Mouse (Mus musculus) lung, postnatal 10 days (tissue): ENCODE results near the gene Gm28038.

Source experiments
- DNase-seq: peaks from one replicate; pipeline ENCODE4 v3.0.0; 2021

Gm28038 gene

DNA sequence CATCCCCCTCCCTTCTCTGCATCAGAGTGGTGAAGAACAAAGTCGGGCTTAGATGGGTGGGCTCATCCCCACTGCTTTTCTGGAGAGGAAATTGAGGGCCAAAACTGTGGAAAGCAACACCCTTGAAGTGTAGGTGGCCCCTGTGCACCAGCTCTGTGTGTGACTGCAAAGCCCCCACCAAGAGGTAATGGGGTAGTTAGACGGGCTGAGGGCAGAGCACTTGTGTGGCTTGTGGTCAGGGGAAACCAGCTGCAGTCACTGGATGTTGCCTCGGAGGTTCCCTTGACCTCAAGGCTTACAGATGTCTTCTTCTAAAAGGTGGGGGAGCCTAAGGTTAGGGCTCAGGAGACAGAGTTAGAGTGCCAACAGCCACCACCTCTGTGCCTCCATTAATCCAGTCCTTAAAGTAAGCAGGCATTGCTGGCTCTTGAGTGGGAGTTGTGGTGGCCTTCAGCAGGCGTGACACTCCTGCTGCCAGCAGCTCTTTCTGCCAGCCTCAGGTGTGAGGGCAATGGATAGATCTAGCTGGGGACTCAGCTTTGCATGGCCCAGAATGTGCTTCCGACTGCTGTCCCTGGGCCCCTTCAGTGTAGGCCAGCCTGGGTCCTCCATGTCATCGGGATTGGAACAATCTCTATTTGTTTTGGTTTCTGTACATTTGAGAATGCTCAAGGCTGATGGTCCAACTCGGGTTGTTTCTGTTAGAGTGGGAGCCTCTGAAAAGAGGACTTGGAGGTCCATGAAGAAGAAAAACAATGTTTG is 23.0 kb upstream of the Gm28038 start:
- no peak for DNase-seq

DNA sequence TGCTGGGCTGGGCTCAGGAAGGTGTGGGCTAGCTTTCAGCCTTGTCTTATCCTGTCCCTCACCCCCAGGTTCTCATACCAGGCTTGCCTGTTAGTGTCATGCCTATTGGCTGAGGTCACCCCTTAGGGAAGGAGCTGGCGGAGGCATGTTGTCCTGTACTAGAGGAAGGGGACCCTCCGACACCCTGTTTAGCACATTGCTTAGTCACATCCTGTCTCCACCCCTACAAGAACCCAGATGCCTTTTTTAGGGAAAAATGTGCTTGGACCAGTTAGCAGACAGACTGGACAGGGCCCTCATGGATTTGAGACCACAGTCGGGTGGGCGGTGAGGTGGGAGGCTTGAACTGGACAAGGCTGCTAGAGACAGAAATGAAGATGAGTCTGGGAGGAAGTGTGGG is 22.2 kb upstream of the Gm28038 start:
- peak; percentile 64 for DNase-seq

DNA sequence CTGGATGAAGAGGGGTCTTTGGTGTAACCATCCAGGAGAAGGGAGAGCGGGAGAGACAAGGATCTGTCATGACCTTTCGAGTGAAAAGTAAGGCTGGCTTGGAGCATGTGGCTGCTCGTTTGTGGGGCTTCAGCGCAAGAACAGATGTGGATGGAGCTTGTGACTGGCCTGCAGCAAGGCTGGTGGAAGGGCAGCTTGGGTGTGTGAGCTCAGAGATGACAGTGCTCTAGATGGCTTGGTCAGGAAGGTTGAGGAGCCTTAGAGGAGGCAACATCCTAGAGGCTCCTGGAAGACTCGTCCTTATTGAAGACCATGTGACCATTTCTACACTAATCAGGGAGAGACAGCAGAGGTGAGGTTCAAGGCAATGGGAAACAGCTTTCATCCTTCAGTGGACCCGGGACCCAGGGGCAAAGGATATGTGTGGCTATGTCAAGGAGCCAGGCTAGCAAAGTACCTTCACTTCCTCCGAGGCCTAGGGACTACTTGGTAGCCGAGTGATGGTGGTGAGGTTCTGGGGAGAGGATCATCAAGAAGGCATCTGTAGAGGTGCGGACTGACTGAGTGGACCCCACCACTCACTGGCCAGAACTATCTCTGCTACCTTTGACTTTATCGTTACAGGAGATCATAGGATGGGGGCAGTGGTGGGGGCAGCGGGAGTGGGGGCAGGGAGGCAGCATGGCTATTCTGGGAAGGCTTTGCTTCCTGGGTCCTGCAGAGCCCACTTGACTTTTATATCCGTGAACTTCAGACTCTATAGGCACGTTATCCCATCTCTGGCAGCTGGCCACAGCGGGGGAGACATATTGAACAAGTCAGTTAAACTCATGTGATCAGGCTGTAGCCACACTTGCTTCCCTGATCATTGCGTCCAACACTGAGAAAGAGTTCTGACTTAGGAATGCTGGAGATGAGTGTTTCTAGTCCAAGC is 21.4 kb upstream of the Gm28038 start:
- no peak for DNase-seq

DNA sequence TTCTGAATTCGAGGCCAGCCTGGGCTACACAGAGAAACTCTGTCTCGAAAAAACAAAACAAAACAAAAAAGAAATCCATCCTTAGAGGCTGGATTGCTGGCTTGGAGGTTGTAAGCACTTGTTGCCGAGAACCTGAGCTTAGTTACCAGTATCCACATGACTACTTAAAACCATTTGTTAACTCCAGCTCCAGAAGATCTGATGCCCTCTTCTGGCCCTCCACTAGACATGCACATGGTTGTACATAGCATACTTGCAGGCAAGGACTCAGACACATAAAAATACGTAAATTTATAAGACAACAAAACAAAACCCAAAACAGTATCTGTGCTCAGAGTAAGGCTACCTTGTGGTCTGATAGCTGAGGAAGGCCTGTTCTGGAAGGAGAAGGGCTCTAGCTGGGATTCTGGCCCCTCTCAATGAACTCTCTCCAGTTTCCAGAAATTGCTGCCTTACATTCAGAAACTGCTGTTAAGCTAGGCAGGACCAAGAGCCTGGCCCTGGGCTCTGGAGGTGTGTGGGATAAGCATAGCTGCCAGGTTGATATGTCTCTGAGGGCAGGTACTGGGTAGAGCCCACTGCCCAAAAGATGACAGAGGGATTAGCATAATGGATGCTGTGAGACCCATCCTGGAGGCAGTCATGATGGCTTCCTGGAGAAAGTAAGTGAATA is 19.6 kb upstream of the Gm28038 start:
- DNase-seq = no peak

DNA sequence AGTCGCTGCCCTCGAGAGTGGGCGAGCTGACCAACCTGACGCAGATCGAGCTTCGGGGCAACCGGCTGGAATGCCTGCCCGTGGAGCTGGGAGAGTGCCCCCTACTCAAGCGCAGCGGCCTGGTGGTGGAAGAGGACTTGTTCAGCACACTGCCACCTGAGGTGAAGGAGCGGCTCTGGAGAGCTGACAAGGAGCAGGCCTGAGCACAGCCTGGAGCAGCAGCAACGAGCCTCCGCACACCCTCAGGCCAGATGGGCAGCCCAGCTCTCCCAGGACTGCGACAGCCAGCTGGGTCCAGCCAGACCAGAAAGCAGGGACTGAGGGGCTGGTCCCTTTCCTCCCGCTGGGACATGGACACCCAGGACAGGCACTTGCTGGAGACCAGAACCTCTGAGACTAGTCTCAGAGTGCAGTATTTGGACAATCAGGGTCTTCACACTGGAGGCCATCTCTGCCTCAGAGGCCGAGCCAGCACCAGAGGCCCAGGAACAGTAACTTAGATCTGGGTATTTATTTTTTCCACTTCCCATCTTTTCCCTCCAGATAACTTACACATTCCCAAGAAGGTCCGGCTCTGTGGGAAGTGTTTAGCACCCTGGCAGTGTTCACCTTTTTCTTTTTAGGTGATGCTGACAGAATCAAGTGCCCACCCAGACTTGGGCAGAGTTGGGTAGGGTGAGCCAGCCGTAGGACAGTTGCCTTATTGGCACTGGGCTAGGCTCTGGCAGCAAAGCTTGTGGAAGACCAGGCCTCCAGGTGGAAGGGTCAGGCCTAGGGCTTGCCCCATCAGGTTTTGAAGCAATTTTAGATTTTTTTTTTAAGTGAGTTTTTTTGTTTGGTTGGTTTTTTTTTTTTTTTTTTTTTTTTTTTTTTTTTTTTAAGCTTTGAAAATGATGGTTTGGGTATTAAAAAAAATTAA is 18.7 kb upstream of the Gm28038 start:
- DNase-seq = no peak

DNA sequence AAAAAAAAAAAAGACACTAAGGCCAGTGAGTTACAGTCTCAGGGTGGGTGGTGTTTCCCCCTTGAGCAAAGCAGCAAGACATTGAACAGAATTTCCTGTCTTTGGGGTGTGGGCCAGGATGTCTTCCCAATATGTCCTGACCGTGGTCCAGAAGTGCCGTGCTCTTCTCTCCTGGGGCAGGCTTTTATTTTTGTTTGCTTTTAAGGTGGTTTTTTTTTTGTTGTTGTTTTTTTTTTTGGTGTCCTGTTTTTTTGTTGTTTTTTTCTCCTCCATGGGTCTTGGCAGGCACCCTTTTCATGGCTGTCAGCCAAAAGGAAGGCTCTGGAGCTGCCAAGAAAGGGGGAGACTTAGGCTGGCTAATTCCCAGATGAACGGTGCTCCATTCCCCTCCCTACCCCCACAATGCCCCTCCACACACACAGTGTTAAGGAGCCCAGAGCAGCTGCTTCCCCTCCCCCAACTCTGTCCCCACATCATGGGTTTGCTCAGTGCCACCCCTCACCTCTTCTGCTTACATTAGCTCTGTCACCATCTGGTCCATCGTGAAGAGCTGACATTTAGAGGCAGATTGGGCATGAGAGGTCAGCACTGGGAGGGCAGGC is 17.9 kb upstream of the Gm28038 start:
- peak; percentile 73 for DNase-seq

DNA sequence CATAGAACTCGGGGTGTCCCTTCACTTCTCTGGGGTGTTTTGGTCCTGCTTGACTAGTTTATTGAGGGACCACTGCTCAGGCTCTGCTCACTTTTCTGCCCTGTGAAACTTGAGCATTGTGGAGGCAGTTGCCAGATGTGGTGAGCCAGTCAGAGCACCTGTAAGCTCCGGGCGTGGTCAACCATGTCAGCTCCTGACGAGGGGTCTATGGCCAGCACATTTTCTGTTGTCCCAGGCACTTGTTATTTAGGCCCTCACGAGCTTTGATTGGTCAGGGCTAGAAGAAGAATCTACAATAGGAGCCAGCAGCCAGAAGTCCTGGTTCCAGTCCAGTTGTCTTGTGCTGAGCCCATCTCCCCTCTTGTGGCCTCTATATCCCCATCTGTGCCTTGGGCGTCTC is 17.0 kb upstream of the Gm28038 start:
- DNase-seq = no peak

DNA sequence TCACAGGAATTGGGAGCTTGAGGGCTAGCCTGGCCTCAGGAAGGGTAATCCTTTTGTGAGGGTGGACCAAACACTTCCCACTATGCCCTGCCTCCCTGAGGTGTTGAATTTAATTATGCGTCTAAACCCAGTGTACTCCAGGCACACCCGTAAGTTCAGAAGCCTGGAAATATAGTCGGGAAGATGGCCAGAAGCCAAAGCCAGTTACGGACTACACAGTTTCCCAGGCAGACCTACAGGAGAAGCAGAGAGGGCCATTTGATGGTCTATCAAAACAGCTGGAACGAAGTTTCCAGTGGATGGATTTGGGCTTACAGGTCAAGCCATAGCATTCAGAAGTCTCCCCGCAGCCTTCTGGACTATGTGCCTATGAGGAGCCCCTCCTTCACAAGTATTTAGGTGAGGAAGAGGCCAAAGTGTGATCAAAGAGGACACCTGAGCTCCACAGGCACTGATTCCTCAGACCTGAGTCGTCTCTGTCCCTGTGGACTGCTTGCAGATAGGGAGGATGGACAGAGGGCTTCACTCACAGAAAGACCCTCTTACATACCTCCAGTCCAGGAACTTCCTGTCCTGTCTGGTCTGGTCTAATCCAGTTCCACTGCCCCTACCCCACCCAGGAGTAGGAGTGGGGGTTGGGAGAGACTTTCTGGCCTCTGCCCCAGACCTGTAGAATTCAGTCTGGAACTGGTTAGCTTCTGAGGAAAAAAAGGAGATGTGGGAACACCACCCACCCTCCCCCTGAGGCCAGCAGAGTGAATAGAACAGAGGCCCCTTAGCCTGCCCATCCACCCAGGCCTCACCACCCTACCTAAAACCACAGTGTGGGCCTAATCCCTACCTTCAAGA is 15.9 kb upstream of the Gm28038 start:
- peak; percentile 31 for DNase-seq

DNA sequence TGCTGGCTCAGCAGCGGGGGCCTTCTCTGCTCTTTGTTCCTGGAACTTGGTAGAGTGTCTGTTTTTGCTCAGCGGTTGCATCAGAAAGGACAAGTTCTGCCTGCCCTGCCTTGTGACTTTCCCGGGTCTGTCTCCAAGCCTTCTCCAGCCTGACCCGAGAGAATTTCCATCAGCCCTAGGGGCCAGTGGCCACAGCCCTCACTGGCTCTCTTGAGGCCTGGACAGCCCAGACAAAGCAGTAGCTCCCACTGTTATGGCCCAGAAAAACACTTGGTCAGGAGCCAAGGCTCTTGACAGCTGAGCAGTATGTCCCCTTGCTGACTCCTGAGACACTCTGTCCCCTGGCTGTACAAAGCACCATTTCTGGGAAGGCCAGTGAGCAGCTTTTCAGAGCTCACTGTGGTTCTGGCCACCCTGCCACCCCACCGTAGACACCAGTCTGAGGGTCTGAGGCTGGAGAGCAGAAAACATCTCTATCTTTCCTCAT is 15.0 kb upstream of the Gm28038 start, which contains the start of gene Phyhd1:
Phyhd1 (plus strand) TSS at position 437 of the 487 bp plus-strand sequence.
- peak; percentile 88 for DNase-seq

DNA sequence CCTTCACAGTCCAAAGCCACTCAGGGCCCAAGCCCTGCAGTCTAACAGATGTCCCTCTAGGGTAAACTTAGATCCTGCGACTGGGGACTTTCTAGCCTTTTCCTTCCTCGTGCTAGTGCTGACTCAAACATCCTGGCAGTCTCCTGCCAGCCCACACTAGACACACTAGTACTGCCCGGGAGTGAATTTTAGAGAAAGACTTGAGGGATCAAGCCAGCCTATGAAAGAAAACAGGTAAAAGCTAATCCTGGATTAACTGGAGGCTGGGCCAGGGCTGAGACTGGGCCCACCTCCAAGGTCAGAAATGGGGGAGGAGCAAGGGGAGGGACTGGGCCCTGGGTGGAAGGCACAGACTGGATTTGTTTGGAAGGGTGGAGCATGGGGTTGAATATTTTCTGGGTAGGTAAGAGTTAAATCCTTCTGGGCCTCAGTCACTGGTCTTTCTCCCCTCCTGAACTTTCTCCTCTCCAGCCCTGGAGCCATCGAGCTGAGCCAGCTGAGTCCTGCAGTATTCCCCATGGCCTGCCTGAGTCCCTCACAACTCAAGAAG is 14.4 kb upstream of the Gm28038 start:
- DNase-seq = peak; percentile 88

DNA sequence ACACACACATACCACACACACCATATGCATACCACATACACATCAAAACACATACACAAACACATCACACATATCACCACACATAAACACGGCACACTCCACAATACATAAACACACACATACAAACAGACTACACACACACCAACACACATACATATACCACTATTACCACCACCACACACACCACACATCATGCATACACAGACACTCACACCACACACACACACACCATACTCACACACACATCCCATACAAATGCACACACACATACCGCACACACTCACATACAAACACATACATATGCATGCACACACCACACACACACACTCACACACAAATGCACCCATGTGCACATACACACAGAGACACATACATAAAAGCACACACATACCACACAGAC is 13.4 kb upstream of the Gm28038 start:
- no peak for DNase-seq

DNA sequence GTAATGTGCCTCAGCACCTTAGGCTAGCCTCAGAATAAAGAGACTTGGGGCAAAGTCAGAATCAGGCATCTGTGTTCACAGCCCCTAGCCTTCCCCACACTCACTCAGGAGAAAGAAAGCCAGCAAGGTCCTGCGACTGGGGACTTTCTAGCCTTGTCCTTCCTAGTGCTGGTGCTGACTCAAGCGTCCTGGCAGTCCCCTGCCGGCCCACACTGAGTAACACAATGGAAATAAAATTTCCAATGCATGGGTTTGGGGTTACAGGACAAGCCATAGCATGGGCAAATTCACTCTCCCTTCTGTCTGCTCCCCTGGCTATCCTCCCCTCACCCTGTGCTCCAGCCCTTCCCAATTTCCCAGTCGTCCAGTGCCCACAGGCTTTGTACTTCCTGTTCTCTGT is 12.5 kb upstream of the Gm28038 start:
- no peak for DNase-seq

DNA sequence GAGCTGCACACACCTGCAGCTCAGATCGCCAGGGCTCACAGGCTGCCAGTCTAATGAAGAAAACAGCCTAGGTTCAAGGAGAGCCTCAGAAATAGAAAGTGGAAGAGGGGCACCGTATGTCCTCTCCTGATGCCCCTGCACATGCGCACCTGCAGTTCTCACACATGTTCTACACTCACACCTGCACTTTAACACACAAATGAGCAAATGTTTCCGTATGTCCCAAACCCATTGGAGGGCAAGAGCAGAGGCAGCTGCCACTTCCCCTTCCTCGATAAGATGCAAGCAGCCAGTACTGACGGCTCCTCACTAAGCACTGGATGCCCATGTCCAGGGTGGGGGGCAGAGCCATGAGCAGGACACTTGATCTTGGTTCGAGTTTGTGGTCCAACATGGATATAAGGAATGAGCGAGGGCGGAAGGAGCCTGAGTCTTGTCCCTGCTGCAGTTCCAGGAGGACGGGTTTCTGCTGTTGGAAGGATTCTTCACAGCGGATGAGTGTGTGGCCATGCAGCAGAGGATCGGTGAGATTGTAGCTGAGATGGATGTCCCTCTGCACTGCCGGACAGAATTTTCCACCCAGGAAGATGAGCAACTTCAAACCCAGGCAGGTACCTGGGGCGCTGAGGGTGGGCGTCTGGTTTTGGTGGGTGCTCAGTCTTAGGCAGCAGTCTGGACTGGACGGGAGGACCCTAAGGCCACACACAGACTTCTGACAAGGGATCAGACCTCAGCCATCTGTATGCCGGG is 11.4 kb upstream of the Gm28038 start:
- no peak for DNase-seq

DNA sequence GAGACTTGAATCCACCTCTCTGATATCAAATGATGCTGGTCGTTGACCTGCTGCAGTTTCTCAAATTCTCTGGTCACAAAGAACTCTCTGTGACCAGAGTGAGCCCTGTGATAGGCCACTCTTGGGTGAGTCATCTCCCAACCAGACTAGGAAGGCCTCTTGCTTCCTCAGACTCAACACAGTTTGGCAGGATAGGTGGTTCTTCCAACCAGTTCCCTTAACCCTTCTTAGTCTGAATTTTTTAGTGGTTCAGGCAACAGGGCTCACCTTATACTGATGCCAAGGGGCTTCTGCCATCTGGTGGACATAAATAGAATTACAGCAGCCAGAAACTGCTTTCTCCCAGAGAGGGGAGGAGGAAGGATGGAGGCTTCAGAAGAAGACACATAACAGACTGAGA is 10.7 kb upstream of the Gm28038 start:
- peak; percentile 85 for DNase-seq

DNA sequence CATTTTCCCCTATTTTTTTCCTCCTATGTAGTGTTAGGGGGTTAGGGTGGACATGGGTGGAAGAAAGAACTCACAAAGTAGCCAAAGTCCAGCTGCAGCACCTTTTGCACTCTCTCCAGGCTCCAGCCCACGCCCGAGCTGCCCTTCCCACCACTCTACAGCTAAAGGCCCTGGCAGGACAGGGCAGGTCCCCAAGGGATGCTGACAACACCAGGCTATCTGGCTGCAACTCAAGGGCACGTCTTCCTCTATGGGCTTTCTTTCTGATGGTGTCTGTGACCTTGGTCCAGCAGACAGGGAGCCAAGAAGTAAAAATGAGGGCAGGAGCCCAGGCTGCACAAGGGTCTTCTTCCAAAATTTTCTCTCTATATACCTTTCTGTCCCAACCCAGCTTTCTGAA is 808 bp downstream of the Gm28038 start:
- no peak for DNase-seq

DNA sequence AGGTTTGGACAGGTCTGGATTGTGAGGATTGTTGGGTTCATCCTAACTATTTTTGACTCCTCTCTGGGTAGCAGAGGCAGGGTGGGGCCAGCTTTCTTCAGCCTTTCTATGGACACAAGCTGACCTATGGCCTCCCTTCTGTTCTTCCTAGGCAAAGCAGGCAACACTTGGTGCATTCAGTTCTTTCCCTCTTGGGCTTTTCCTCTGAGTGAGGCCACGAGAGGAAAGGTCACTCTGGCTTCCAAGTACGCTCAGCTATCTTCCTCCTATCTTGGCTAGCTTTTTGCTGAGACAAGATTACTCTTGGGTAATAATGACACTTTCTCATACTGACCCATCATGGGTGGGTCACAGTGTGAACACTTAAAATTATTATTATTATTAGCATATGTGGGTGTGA is 2.4 kb downstream of the Gm28038 start:
- no peak for DNase-seq

DNA sequence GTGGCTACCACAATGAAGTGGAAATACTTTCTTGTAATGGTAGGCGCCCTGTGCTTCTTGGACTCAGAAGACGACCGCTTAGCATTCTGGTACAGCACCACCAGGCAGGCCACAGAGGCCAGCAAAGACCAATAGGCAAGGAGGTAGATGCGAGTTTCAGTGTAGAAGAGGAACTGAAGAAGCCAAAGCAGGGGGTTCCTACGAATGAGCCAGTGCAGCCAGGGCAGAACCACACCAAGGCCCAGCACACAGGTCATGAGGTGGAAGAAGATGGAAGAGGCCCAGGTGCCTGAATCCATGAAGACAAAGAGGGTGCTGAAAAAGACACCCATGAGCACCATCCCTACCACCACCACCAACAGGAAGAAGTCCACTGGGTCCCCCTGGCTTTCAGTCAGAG is 4.2 kb downstream of the Gm28038 start:
- DNase-seq = no peak

DNA sequence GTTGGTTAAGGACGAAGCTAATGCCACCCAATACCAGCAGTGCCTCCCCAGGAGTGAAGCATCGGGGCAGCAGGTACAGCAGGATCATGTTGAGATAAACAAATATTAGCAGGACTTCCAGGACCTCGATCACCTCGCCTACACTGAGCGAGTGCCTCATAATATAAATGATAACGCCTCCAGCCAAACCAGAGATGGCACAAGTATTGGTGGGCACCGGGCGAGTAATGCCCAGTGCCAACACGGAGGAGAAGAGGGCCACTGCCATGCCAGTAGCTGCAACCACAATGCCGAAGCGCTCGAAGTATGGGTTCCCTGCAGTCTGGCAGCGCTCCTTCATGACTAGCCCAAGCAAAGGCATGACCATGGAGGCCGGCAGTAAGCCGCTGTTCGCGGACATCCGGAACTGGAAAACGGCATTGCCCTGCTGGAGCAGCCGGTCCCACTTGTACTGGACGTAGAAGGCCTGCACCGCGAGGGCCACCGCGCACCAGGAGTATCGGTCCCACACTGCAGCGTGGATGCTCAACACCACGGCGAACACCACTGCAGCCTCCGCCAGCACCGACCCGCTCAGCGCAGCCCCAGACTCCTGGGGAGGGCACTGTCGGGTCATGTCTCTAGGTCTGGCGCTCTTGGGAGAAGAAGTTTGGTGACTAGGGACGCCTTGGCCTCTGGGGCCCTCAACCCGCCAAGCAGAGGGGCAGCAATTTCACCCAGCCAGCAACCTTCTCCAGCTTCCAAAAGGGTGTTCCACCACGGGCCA is 4.8 kb downstream of the Gm28038 start:
- no peak for DNase-seq
